Mouse (Mus musculus) testis, adult 2 months (tissue): ENCODE results near the gene Smim7. TPM values are rescaled to one million over a fixed set of nuclear protein-coding genes. Genes with fewer than 3 reads are reported as not detected.
A peak's percentile ranks its signal among the peaks of the same experiment; 100 is the strongest.

Experiments used
- H3K27ac ChIP-seq: fragments of 200-500 bp; 2 replicates; pipeline ENCODE4 v1.5.1; 2012; ENCODE audit warnings: low read depth, low read length; ENCODE audit not compliant: control insufficient read depth, insufficient read depth
- H3K27me3 ChIP-seq: fragments of 200-500 bp; 2 replicates; pipeline ENCODE4 v1.6.1; 2012; ENCODE audit warnings: mild to moderate bottlenecking, low read length, moderate library complexity; ENCODE audit not compliant: control insufficient read depth, insufficient read depth
- H3K36me3 ChIP-seq: fragments of 200-500 bp; 2 replicates; pipeline ENCODE4 v1.6.1; 2012; ENCODE audit warnings: mild to moderate bottlenecking, low read length; ENCODE audit not compliant: control insufficient read depth, insufficient read depth
- H3K4me1 ChIP-seq: fragments of 200-500 bp; 2 replicates; pipeline ENCODE4 v1.6.1; 2012; ENCODE audit warnings: low read length; ENCODE audit not compliant: control insufficient read depth, insufficient read depth
- H3K4me3 ChIP-seq: fragments of 200-500 bp; 2 replicates; pipeline ENCODE4 v1.5.1; 2012; ENCODE audit warnings: low read depth, mild to moderate bottlenecking, low read length, moderate library complexity, mixed read lengths; ENCODE audit not compliant: control insufficient read depth
- CTCF ChIP-seq: fragments of 200-500 bp; IDR thresholded peaks from 2 replicates; pipeline ENCODE4 v1.5.1; 2012; ENCODE audit warnings: low read depth, mild to moderate bottlenecking, inconsistent platforms, low read length, moderate library complexity; ENCODE audit not compliant: control insufficient read depth, insufficient read depth, insufficient replicate concordance
- POLR2A ChIP-seq: fragments of 200-500 bp; IDR thresholded peaks from 2 replicates; pipeline ENCODE4 v1.6.1; 2012; ENCODE audit warnings: low read depth, mild to moderate bottlenecking, inconsistent platforms, low read length, moderate library complexity; ENCODE audit not compliant: control insufficient read depth
- polyA plus RNA-seq: library from polyadenylated mRNA; depleted of rRNA; stranded (reverse); fragments of >200 nt; gene quantifications from 2 replicates; pipeline ENCODE4 v1.2.3, GENCODE M21; 2012

Smim7 gene
- polyA plus RNA-seq, 1 experiment, result 12.7 TPM

GRCm38 (mm10) chr8:72579374-72579773, 8.5 kb upstream of the Smim7 start:
- Histone ChIP-seq H3K27me3 (no peaks in the 10 kb centered on the region), H3K4me3 (no peak overlapping the region), H3K4me1 (no peaks in the 10 kb centered on the region; the same call in 1 of the 2 replicates), H3K36me3 (no peaks in the 10 kb centered on the region), H3K27ac (no peak overlapping the region)
- TF ChIP-seq CTCF, result no peak
- TF ChIP-seq POLR2A, result no peak

GRCm38 (mm10) chr8:72577941-72578340, 7.1 kb upstream of the Smim7 start:
- TF ChIP-seq POLR2A (no peak), CTCF (no peak)
- Histone ChIP-seq H3K4me1 (no peaks in the 10 kb centered on the region), H3K4me3 (no peak overlapping the region), H3K36me3 (no peaks in the 10 kb centered on the region), H3K27me3 (no peaks in the 10 kb centered on the region), H3K27ac (no peak overlapping the region)

DNA sequence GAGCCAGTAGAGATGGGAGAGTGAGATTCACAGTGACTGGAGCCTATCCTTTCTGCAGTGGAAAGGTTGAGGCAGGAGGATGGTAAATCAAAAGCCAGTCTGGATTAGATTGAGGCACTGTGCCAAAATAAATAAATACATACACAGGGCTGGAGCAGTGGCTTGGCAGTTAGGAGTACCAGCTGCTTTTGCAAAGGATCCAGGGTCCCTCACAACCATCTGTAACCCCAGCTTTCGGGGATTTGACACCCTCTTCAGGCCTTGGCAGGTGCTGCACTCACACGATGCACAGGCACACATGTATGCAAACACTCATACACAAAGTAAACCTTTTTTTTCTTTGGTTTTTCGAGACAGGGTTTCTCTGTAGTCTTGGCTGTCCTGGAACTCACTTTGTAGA, 6.4 kb upstream of the Smim7 start:
- no peak overlapping the region for H3K4me3 ChIP-seq
- H3K27ac ChIP-seq, result no peak overlapping the region
- no peaks in the 10 kb centered on the region for H3K27me3 ChIP-seq
- peaks cover 6% of the 10 kb centered on the region for H3K4me1 ChIP-seq
- no peaks in the 10 kb centered on the region for H3K36me3 ChIP-seq
- TF ChIP-seq POLR2A, result no peak

DNA sequence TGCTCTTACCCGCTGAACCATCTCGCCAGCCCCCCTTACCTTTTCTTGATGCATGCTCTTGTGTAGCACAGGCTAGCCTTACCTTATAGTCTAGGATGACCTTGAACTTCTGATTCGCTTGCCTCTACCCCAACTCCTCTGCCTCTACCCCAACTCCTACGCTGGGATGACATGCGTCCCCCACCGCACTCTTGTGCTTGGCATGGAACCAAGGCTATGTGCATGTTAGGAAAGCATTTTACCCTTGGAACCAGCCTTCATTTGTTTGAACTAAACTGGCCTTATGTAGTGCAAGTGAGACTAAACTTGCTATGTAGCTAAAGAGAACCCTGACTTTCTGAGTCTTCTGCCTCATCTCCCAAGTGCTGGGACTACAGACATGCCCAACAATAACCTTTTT, 5.0 kb upstream of the Smim7 start:
- Histone ChIP-seq H3K4me1 (peaks cover 17% of the 10 kb centered on the region), H3K4me3 (no peak overlapping the region), H3K36me3 (no peaks in the 10 kb centered on the region), H3K27me3 (no peaks in the 10 kb centered on the region), H3K27ac (no peak overlapping the region)
- TF ChIP-seq POLR2A, result no peak
- TF ChIP-seq CTCF, result no peak

- Histone ChIP-seq H3K27me3 (no peaks in the 10 kb centered on the region), H3K36me3 (no peaks in the 10 kb centered on the region), H3K4me3 (no peak overlapping the region), H3K27ac (no peak overlapping the region), H3K4me1 (peaks cover 21% of the 10 kb centered on the region)
- no peak for TF ChIP-seq CTCF
Measured at GRCm38 (mm10) chr8:72573450-72573849, 2.6 kb upstream of the Smim7 start.

DNA sequence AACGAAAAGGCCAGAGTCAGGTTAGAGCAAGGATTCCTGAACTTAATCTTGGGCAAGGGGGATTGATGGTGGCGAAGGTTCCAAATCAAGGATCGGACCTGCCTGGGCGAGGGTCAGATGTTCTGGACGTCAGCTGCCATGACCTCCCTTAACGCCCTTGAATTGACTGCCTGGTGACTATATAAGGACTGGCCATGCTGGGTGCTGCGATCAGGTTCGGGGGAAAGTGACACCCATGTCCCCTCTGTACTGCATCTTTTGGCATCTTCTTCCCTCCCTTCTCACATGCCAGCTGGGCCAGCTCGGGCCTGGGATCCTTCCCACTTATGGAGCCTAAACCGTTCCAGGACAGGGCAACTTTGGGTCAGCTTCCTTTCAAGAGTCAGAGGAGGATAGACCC, 1.6 kb upstream of the Smim7 start:
- H3K27ac ChIP-seq, result no peak overlapping the region
- H3K27me3 ChIP-seq, result no peaks in the 10 kb centered on the region
- peak overlapping the region; percentile 94 for H3K4me3 ChIP-seq
- H3K4me1 ChIP-seq, result peaks cover 21% of the 10 kb centered on the region
- TF ChIP-seq CTCF (no peak), POLR2A (no peak)
- H3K36me3 ChIP-seq, result no peaks in the 10 kb centered on the region; the same call in 1 of the 2 replicates

DNA sequence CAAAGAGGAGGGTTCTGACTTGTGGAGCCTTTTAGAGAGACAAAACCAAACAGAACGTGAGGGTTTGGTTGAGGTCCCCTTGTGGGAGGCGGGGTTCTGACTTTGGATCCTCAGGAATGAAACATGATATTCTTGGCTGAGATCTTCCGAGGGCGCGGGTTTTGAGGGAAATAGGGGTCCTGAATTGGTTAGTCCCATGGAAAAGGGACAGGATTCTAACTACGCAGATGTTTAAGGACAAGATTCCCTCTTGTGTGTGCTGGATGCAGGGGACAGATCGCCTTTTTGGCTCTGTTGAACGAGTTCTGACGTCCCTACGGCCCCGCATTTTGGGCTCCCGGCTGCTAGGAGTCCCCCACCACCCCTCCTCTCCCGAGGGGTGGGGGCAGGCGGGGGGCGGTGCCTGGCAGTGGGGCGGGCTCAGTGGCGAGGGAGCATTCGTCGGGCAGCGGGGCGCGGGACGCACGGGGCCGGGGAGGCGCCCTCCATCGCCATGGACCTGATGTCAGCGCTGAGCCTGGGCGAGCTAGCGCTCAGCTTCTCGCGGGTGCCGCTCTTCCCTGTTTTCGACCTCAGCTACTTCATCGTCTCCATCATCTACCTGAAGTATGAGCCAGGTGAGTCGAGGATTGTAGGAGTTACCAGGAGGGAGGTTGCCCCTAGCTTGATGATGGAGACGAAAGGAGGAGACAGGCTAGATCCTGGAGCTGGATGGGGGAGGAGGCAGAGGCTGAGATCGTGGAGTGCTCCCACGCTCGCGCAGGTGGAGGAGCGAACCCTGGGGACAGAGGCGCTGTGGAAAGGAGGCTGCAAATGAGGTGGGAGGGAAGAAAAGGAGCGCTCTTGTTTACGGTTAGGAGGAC, 954 bp upstream of the Smim7 start, which contains the start of gene Tmem38a:
Gene Tmem38a (plus strand): TSS at position 445 of the 863 bp plus-strand sequence.
- peaks cover 3% of the 10 kb centered on the region for H3K36me3 ChIP-seq
- peak within 1 kb of the TSS; percentile 94 for H3K4me3 ChIP-seq
- TF ChIP-seq POLR2A (0 out of 2 replicates have a peak, but pooled peaks have one; percentile 2), CTCF (no peak)
- peaks cover 21% of the 10 kb centered on the region for H3K4me1 ChIP-seq
- peak within 1 kb of the TSS; percentile 96 for H3K27ac ChIP-seq
- H3K27me3 ChIP-seq, result no peaks in the 10 kb centered on the region

- peaks cover 5% of the 10 kb centered on the region for H3K4me1 ChIP-seq
- no peak overlapping the region for H3K4me3 ChIP-seq
- H3K27ac ChIP-seq, result no peak overlapping the region
- no peaks in the 10 kb centered on the region for H3K27me3 ChIP-seq
- no peak for TF ChIP-seq CTCF
- no peak for TF ChIP-seq POLR2A
- H3K36me3 ChIP-seq, result peaks cover 3% of the 10 kb centered on the region
Measured at GRCm38 (mm10) chr8:72565970-72566369, 4.9 kb downstream of the Smim7 start.
